Mouse (Mus musculus) hindbrain, postnatal 0 days (tissue): ENCODE data around the gene Rnf166. TPM values are rescaled to one million over a fixed set of nuclear protein-coding genes. Genes with fewer than 3 reads are reported as not detected.

ENCODE experiments used
- ATAC-seq: fragments of 200-750 bp; cut with Nextera tagmentation; 2 replicates; pipeline ENCODE4 v1.8.0; 2017; ENCODE audit warnings: mild to moderate bottlenecking, moderate TSS enrichment, moderate library complexity
- DNase-seq: peaks from one replicate; pipeline ENCODE4 v3.0.0-alpha.2; 2015; ENCODE audit warnings: low spot score
- H3K27ac ChIP-seq: fragments of 300-500 bp; sonication (generic); 2 replicates; pipeline ENCODE4 v1.5.1; 2014; ENCODE audit warnings: mild to moderate bottlenecking
- H3K27me3 ChIP-seq: fragments of 300-500 bp; sonication (generic); 2 replicates; pipeline ENCODE4 v1.6.1; 2014; ENCODE audit warnings: low read length, mixed read lengths; ENCODE audit not compliant: insufficient read depth
- H3K36me3 ChIP-seq: fragments of 300-500 bp; sonication (generic); 2 replicates; pipeline ENCODE4 v1.6.1; 2014; ENCODE audit warnings: low read length, mixed read lengths; ENCODE audit not compliant: insufficient read depth
- H3K4me1 ChIP-seq: fragments of 300-500 bp; sonication (generic); 2 replicates; pipeline ENCODE4 v1.6.1; 2014; ENCODE audit warnings: antibody characterized with exemption, low read length, mixed read lengths; ENCODE audit not compliant: insufficient read depth
- H3K4me2 ChIP-seq: fragments of 300-500 bp; sonication (generic); 2 replicates; pipeline ENCODE4 v1.6.1; 2014; ENCODE audit warnings: low read depth, mild to moderate bottlenecking, low read length, moderate library complexity, mixed read lengths
- H3K4me3 ChIP-seq: fragments of 300-500 bp; sonication (generic); 2 replicates; pipeline ENCODE4 v1.5.1; 2014; ENCODE audit warnings: low read length
- H3K9ac ChIP-seq: fragments of 300-500 bp; sonication (generic); replicated peaks from 2 replicates; pipeline ENCODE4 v1.6.1; 2014; ENCODE audit warnings: mild to moderate bottlenecking, low read length, moderate library complexity, mixed read lengths
- H3K9me3 ChIP-seq: fragments of 300-500 bp; sonication (generic); 2 replicates; pipeline ENCODE4 v1.6.1; 2016; ENCODE audit warnings: low read length, mixed read lengths
- CTCF ChIP-seq: IDR thresholded peaks from 2 replicates; pipeline ENCODE4 v1.5.1; 2016; ENCODE audit warnings: antibody characterized with exemption, control low read depth, low read depth
- WGBS: fragments of 180-500 bp; shearing (Covaris S2); extraction: QIAGEN DNeasy Blood & Tissue Kit; methylation state at CpG from one replicate; pipeline ENCODE4 v1.1.7; 2014; 5-methylcytosine and 5-hydroxymethylcytosine counted together
- polyA plus RNA-seq: library from polyadenylated mRNA; unstranded; fragments of >200 nt; fragmentation: Nextera tagmentation; extraction: Ambion mirVana; gene quantifications from 2 replicates; pipeline ENCODE4 v1.2.1, GENCODE M21; 2015
- total RNA-seq: library from RNA; depleted of rRNA; stranded (reverse); fragments of >200 nt; gene quantifications from 2 replicates; pipeline ENCODE4 v1.2.3, GENCODE M21; 2014

Gene Rnf166
- total and polyA plus RNA-seq, 2 experiments from 2014 or later, result 22.6 to 37.4 TPM

- 87% methylated on average over 10 of the region's 10 CpGs for WGBS
- H3K36me3 ChIP-seq, result peaks cover 34% of the 10 kb centered on the region; the same call in 1 of the 2 replicates
- no peak for TF ChIP-seq CTCF
Measured at GRCm38 (mm10) chr8:122469965-122470364, 5.9 kb downstream of the Rnf166 start.

GRCm38 (mm10) chr8:122469407-122469806 is 6.5 kb downstream of the Rnf166 start:
- no peaks in the 10 kb centered on the region for H3K4me1 ChIP-seq
- H3K27me3 ChIP-seq, result no peaks in the 10 kb centered on the region
- no peaks in the 10 kb centered on the region for H3K9me3 ChIP-seq
- TF ChIP-seq CTCF, result no peak
- WGBS, result 79% methylated on average over 6 of the region's 6 CpGs
- H3K4me3 ChIP-seq, result no peak overlapping the region
- no peak overlapping the region for H3K27ac ChIP-seq
- H3K36me3 ChIP-seq, result peaks cover 34% of the 10 kb centered on the region; the same call in 1 of the 2 replicates
- ATAC-seq (no peak), DNase-seq (no peak)
- no peak overlapping the region for H3K9ac ChIP-seq
- no peak overlapping the region for H3K4me2 ChIP-seq

More at GRCm38 (mm10) chr8:122469965-122470364, 5.9 kb downstream of the Rnf166 start:
- no peak overlapping the region for H3K27ac ChIP-seq
- H3K4me2 ChIP-seq, result no peak overlapping the region
- H3K9ac ChIP-seq, result no peak overlapping the region
- no peaks in the 10 kb centered on the region for H3K9me3 ChIP-seq
- DNase-seq, result no peak
- no peak for ATAC-seq
- no peaks in the 10 kb centered on the region for H3K27me3 ChIP-seq
- no peak overlapping the region for H3K4me3 ChIP-seq
- 0 out of 2 replicates have a peak, but pooled peaks cover 3% of the 10 kb centered on the region for H3K4me1 ChIP-seq

- DNase-seq (no peak), ATAC-seq (no peak)
- Histone ChIP-seq H3K9me3 (no peaks in the 10 kb centered on the region), H3K27me3 (no peaks in the 10 kb centered on the region), H3K4me3 (no peak overlapping the region), H3K4me1 (no peaks in the 10 kb centered on the region), H3K9ac (no peak overlapping the region), H3K36me3 (peaks cover 34% of the 10 kb centered on the region; the same call in 1 of the 2 replicates), H3K27ac (no peak overlapping the region), H3K4me2 (no peak overlapping the region)
- TF ChIP-seq CTCF, result no peak
- 86% methylated on average over 13 of the region's 13 CpGs for WGBS
Measured at GRCm38 (mm10) chr8:122467816-122468215, 8.0 kb downstream of the Rnf166 start.

GRCm38 (mm10) chr8:122464985-122465384 is 10.9 kb downstream of the Rnf166 start:
- DNase-seq, result no peak
- Histone ChIP-seq H3K27ac (no peak overlapping the region), H3K4me1 (no peaks in the 10 kb centered on the region), H3K27me3 (no peaks in the 10 kb centered on the region), H3K9me3 (no peaks in the 10 kb centered on the region), H3K4me3 (no peak overlapping the region), H3K36me3 (peaks cover 34% of the 10 kb centered on the region; the same call in 1 of the 2 replicates), H3K9ac (no peak overlapping the region), H3K4me2 (no peak overlapping the region)
- no peak for ATAC-seq
- 70% methylated on average over 7 of the region's 7 CpGs for WGBS
- TF ChIP-seq CTCF, result no peak

GRCm38 (mm10) chr8:122463651-122464640 is 11.9 kb downstream of the Rnf166 start:
- DNase-seq, result no peak
- WGBS, result 65% methylated on average over 12 of the region's 12 CpGs

GRCm38 (mm10) chr8:122462510-122462909 is 13.4 kb downstream of the Rnf166 start:
- WGBS, result 64% methylated on average over 8 of the region's 8 CpGs
- H3K9me3 ChIP-seq, result no peaks in the 10 kb centered on the region
- no peak overlapping the region for H3K4me2 ChIP-seq
- TF ChIP-seq CTCF, result no peak
- no peak overlapping the region for H3K27ac ChIP-seq
- no peak overlapping the region for H3K4me3 ChIP-seq
- DNase-seq, result no peak
- no peak for ATAC-seq
- peaks cover 7% of the 10 kb centered on the region for H3K27me3 ChIP-seq
- H3K4me1 ChIP-seq, result no peaks in the 10 kb centered on the region
- H3K9ac ChIP-seq, result no peak overlapping the region
- peaks cover 23% of the 10 kb centered on the region; the same call in 1 of the 2 replicates for H3K36me3 ChIP-seq

More at GRCm38 (mm10) chr8:122463651-122464640, 11.9 kb downstream of the Rnf166 start:
- Histone ChIP-seq H3K9ac (no peak overlapping the region), H3K27me3 (peaks cover 7% of the 10 kb centered on the region), H3K4me1 (no peaks in the 10 kb centered on the region), H3K36me3 (peaks cover 29% of the 10 kb centered on the region; the same call in 1 of the 2 replicates), H3K4me2 (no peak overlapping the region), H3K4me3 (no peak overlapping the region), H3K27ac (no peak overlapping the region), H3K9me3 (no peaks in the 10 kb centered on the region)
- no peak for ATAC-seq
- no peak for TF ChIP-seq CTCF
